Mouse (Mus musculus): Measurements from ENCODE around the gene Plcd1. TPM values are rescaled to one million over a fixed set of nuclear protein-coding genes. Genes with fewer than 3 reads are reported as not detected.

The Plcd1 gene
- total RNA-seq, 4 experiments from 2014 or later = 8.5 to 19.9 (median 13.2) TPM

GRCm38 (mm10) chr9:119052154-119052944 is 41.0 kb downstream of the Plcd1 start, which contains the start of gene Vill:
Gene Vill, plus strand, starts transcription at chr9:119052778.
- no peak for DNase-seq

DNA sequence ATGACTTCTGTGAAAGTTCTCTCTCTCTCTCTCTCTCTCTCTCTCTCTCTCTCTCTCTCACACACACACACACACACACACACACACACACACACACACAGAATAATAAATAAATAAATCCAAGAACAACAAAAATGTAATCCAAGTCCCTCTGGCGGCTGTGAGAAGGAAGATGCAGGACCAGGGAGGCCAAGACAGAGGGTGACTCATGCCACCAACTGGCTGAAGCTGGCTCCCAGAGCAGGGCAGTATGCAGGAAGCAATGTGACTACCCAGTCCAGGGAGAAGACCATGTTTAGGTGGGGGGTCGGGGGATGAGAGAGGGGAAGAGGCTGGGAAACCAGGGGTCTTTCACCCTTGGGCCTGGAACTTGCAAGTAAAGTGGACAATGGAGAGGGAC is 42.1 kb downstream of the Plcd1 start:
- DNase-seq = no peak

- no peak for DNase-seq
Observed at GRCm38 (mm10) chr9:119048182-119048903, 45.0 kb downstream of the Plcd1 start.

GRCm38 (mm10) chr9:119040101-119040775 is 53.1 kb downstream of the Plcd1 start:
- no peak for DNase-seq

GRCm38 (mm10) chr9:119038574-119038973 is 54.7 kb downstream of the Plcd1 start:
- no peak for DNase-seq

- DNase-seq = no peak
Observed at GRCm38 (mm10) chr9:119037076-119037730, 56.1 kb downstream of the Plcd1 start.

GRCm38 (mm10) chr9:119035836-119036235 is 57.5 kb downstream of the Plcd1 start:
- peak; percentile 83 for DNase-seq

DNA sequence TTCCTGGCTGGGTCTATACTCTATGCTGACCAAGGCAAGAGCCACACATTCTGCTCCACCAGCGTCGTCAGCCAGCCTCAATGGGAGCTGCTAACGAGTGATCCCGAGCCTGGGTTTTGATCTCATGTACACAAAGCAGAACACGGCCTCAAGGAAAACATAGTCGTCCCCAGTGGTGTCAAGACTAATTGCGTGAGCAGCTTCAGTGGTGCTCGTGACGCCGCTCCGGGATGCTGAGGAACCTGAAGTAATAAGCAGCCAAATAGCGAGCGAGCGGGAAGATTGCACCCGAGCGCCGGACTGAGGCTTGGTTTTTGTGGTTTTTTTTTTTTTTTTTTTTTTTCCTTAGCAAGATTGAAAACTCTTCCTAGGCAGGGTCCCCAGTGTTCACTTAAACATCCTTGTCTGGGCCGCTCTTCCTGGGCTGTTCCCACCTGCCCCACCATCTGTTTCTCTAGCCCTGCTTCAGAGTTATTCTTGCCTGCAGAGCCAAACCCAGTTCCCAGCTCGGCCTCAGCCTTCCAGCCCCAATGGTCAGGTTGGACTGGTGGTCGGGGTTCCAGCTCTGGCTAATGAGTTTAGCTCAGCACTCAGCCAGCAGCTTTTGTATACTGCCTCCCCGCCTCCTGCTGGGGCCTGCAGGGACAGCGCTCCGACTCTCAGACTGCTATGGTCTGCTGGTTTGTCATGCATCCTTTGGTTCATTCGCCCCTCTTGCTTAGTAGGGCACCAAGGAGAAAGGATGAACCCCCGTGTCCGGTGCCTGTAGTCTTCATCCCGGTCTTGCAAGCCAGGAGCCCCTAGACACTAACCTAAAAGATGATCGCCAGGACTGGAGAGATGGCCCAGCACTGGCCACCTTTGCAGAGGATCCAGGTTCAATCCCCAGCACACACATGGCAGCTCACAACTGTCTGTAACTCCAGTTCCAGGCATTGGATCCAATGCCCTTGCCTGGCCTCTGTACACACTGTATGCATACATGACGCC is 58.3 kb downstream of the Plcd1 start:
- no peak for DNase-seq

- no peak for DNase-seq
Observed at GRCm38 (mm10) chr9:119034069-119034468, 59.2 kb downstream of the Plcd1 start.

DNA sequence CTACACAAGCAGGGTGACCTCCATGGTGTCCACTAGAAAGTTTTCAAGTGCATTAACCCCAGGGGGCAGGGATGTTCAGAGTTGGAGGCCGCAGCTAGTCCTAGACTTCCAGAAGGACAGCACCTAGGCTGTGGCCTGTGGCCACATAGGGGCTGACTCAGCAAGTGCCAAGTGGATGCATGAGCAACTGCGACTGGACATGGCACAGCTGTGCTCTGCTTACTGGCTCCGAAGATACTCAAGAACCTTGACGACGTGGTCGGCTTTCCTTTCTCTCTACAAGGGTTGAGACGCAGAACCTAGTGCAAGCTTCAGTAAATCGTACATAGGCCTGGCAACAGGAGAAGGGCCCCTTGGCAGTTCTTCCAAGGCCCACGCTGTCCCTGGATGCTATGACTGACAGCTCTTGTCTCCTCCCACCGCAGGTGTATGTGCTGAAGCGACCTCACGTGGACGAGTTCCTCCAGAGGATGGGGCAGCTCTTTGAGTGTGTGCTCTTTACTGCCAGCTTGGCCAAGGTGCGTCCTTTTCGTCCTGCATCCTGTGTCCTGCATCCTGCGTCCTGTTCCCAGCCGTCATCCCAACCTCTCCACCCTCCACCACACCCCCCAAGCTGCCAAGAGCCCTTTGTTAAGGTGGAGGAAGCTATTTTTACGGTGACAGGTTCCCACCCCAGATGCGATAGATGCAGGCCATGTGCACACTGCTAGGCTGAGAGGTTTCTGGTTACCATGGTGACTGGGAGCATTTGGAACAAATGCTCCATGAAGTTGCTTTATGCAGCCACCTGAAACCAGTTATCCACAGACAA is 60.0 kb downstream of the Plcd1 start:
- DNase-seq = no peak

- no peak for DNase-seq
Observed at GRCm38 (mm10) chr9:119032538-119032937, 60.8 kb downstream of the Plcd1 start.

GRCm38 (mm10) chr9:119031772-119032171 is 61.5 kb downstream of the Plcd1 start:
- no peak for DNase-seq

DNA sequence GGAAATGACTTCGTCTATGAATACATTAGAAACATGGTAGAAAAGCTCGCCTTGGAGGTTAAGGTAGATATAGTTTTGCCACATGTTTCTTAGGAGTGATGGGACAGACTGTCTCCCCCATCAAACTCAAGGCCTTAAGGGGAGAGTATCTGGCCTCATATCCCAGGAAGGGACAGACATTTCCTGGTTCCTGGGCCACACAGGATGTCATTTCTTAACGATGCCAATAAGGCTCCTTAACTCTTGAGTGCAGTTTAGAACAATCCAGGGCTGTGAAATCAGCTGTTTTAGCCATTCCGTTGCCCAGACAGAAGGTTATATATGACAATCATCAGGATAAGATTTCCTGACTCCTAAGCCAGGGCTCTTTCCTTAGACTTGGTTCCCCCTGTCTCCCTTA is 62.3 kb downstream of the Plcd1 start:
- no peak for DNase-seq

DNA sequence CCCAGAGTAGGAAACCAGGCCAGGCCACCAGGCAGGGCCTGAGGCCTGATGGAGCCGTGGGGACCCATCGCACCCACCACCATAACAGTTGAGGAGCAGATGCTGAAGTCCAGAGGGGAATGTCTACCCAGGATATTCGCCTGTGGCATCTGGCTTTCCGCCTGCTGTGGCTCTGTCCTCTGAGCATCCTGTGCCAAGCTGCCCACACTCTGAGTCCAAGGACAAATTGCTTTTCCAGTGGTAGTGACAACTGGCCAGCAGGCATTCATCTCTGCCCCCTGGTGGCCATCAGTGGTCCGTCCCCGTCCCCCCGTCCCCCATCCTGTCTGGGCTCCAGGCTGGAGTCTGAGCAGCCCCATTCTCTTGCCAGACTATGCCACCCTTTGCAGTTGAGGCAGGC is 63.7 kb downstream of the Plcd1 start:
- DNase-seq = peak; percentile 68

DNA sequence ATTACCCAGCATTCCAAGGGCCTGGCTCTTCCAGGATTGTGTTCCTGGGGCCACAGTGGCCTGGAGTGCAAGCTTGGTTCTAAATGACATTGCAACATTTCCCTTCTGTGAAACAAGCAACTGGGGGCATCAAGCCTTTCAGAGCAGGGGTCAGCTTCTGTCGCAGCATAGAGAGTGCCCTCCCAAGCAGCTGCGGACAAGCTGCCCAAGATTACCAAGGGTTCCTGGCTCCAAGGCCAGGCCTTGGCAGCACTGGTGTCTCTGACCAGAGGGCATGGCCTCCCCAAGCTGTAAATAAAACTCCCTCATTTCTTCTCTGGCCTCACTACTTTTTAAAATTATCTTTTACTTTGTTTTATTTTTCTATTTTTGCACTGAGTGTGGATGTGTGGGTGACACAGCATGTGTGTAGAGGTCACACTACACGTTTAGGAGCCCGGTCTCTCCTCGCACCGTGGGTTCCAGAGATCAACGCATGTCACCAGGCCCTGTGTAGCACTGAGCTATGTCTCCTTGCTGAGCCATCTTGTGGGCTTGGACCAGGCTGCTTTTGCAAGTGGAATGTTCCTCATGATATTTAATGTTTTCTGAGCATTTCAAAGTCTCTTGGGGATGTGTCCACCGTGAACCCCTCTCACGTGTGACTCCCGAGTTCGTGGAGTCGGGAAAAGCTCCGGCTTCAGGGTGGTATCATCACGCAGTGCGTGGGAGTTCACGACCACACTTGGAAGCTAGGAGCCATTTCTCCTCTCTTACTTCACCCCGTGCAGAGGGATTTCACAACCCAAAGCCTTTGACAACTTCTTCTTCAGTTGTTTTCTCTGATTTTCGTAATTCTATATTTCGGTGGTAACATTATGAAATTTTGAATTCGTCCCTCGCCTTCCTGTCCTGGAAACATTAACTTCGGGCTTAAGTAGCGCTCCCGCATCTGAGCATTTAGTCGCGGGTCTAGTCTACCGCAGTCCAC is 64.8 kb downstream of the Plcd1 start:
- DNase-seq = no peak

- DNase-seq = no peak
Observed at GRCm38 (mm10) chr9:119027337-119027736, 66.0 kb downstream of the Plcd1 start.

- DNase-seq = no peak
Observed at GRCm38 (mm10) chr9:119025832-119026331, 67.4 kb downstream of the Plcd1 start.

GRCm38 (mm10) chr9:119025263-119025662 is 68.0 kb downstream of the Plcd1 start:
- no peak for DNase-seq

GRCm38 (mm10) chr9:119021731-119022130 is 71.6 kb downstream of the Plcd1 start:
- DNase-seq = no peak

Measured in adrenal gland, adult 8-10 months (tissue).